Mouse (Mus musculus) forebrain, embryonic 10.5 days (tissue): ENCODE measurements around the gene Atf7. TPM values are rescaled to one million over a fixed set of nuclear protein-coding genes. Genes with fewer than 3 reads are reported as not detected.
"Not testable (repeated sequence)": the region's sequence is repeated elsewhere in the genome, so short reads cannot be mapped to it uniquely, and the experiment has no call there.

Source experiments
- DNase-seq: peaks from one replicate; pipeline ENCODE4 v3.0.0-alpha.2; 2017; ENCODE audit warnings: low spot score; ENCODE audit errors: extremely low spot score
- H3K27ac ChIP-seq: fragments of 300-500 bp; sonication (generic); 2 replicates; pipeline ENCODE4 v1.5.1; 2016; ENCODE audit warnings: mild to moderate bottlenecking
- H3K27me3 ChIP-seq: fragments of 300-500 bp; sonication (generic); 2 replicates; pipeline ENCODE4 v1.6.1; 2016; ENCODE audit warnings: mild to moderate bottlenecking; ENCODE audit not compliant: poor library complexity, severe bottlenecking
- H3K36me3 ChIP-seq: fragments of 300-500 bp; sonication (generic); replicated peaks from 2 replicates; pipeline ENCODE4 v1.6.1; 2016; ENCODE audit warnings: mild to moderate bottlenecking, moderate library complexity
- H3K4me1 ChIP-seq: fragments of 300-500 bp; sonication (generic); 2 replicates; pipeline ENCODE4 v1.6.1; 2016
- H3K4me3 ChIP-seq: fragments of 300-500 bp; sonication (generic); 2 replicates; pipeline ENCODE4 v1.5.1; 2016; ENCODE audit warnings: mild to moderate bottlenecking, moderate library complexity
- H3K9me3 ChIP-seq: fragments of 300-500 bp; sonication (generic); 2 replicates; pipeline ENCODE4 v1.6.1; 2016; ENCODE audit warnings: mild to moderate bottlenecking, moderate library complexity
- WGBS: fragments of 180-500 bp; shearing (Covaris S2); methylation state at CpG from one replicate; pipeline ENCODE4 v1.1.7; 2016; 5-methylcytosine and 5-hydroxymethylcytosine counted together
- polyA plus RNA-seq: library from polyadenylated mRNA; unstranded; fragments of >200 nt; fragmentation: Nextera tagmentation; extraction: Ambion mirVana; gene quantifications from 2 replicates; pipeline ENCODE4 v1.2.1, GENCODE M21; 2016

Gene Atf7
- polyA plus RNA-seq, 1 experiment from 2014 or later = 19.2 TPM

- not testable (repeated sequence) for H3K9me3 ChIP-seq, H3K36me3 ChIP-seq
- WGBS = 86% methylated on average over 9 of the region's 9 CpGs
Measured at GRCm38 (mm10) chr15:102651928-102652660, 26.8 kb upstream of the Atf7 start.

GRCm38 (mm10) chr15:102651107-102651506 lies 25.8 kb upstream of the Atf7 start:
- no peak for DNase-seq
- Histone ChIP-seq H3K36me3 (no peaks in the 10 kb centered on the region), H3K27me3 (no peaks in the 10 kb centered on the region), H3K9me3 (no peaks in the 10 kb centered on the region), H3K27ac (no peak overlapping the region), H3K4me3 (no peak overlapping the region), H3K4me1 (no peaks in the 10 kb centered on the region; the same call in 1 of the 2 replicates)
- 92% methylated on average over 3 of the region's 3 CpGs for WGBS

More at GRCm38 (mm10) chr15:102651928-102652660, 26.8 kb upstream of the Atf7 start:
- H3K27ac ChIP-seq, H3K4me1 ChIP-seq, H3K27me3 ChIP-seq, H3K4me3 ChIP-seq, DNase-seq: not testable (repeated sequence)

DNA sequence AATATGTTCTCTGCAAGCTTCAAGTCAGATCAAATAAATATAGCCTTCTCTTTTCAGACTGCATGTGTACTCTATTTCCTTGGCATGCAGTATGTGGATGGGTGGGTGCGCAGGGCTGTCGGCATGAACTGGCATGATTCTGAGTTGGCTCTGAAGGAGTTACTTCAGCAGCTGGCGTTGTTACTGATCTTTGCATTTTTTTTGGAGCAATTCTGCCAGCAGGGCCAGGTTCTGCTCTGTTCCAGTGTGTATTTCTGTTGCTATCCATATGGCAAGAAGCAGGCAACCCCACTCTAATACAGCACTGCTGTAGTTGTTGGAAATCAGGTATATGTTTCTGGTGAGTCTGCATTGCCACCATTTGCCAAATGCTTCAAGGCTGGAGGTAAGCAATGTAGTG lies 10.6 kb upstream of the Atf7 start:
- no peak for DNase-seq
- Histone ChIP-seq H3K27ac (no peak overlapping the region), H3K27me3 (no peaks in the 10 kb centered on the region), H3K4me3 (no peak overlapping the region), H3K9me3 (no peaks in the 10 kb centered on the region), H3K36me3 (no peaks in the 10 kb centered on the region), H3K4me1 (no peaks in the 10 kb centered on the region)
- WGBS = 91% methylated on average over 3 of the region's 3 CpGs

DNA sequence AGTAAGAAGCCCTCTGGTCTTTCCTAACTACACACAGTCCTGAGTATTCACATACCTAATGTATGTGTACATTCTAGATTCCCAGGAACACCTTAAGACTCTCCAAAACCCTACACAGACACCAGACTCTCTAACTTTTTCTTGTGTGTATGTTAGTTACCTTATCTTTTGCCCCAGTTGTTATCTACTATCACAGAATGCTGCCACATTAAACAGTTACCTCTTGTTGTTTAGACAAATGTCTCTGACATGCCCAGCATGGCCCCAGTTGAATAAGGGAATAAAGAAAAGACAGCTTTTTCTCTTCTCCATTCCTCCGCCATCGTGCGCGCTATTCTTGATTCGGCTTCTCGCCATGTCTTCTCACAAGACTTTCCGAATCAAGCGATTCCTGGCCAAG lies 9.4 kb upstream of the Atf7 start:
- DNase-seq = no peak
- no peaks in the 10 kb centered on the region for H3K27me3 ChIP-seq
- WGBS = 94% methylated on average over 8 of the region's 8 CpGs
- H3K4me1 ChIP-seq = no peaks in the 10 kb centered on the region
- no peak overlapping the region for H3K4me3 ChIP-seq
- no peak overlapping the region for H3K27ac ChIP-seq
- no peaks in the 10 kb centered on the region for H3K36me3 ChIP-seq
- no peaks in the 10 kb centered on the region for H3K9me3 ChIP-seq

DNA sequence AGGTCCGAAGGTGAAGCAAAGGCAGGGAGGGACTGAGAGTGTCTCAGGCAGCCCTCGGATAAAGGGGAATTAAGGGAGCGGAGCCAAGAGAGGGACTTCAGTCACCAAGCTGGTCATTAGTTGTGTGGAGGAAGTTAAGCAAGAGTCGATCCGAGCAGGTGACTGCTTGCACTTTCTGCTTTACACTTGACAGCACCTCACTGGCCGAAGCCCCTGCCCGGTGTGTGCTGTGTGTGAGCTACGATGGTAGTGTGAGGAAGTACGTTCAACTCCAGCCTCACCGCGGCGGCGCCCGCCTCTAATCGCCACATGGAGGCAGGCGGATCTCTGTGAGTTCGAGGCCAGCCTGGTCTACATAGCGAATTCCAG lies 407 bp upstream of the Atf7 start:
- Histone ChIP-seq H3K36me3 (0 out of 2 replicates have a peak, but pooled peaks cover 2% of the 10 kb centered on the region), H3K4me1 (peaks cover 24% of the 10 kb centered on the region), H3K27me3 (no peaks in the 10 kb centered on the region), H3K4me3 (peak overlapping the region; percentile 75), H3K9me3 (no peaks in the 10 kb centered on the region), H3K27ac (peak overlapping the region; percentile 98)
- WGBS = under 1% methylated on average over 18 of the region's 18 CpGs
- DNase-seq = no peak

DNA sequence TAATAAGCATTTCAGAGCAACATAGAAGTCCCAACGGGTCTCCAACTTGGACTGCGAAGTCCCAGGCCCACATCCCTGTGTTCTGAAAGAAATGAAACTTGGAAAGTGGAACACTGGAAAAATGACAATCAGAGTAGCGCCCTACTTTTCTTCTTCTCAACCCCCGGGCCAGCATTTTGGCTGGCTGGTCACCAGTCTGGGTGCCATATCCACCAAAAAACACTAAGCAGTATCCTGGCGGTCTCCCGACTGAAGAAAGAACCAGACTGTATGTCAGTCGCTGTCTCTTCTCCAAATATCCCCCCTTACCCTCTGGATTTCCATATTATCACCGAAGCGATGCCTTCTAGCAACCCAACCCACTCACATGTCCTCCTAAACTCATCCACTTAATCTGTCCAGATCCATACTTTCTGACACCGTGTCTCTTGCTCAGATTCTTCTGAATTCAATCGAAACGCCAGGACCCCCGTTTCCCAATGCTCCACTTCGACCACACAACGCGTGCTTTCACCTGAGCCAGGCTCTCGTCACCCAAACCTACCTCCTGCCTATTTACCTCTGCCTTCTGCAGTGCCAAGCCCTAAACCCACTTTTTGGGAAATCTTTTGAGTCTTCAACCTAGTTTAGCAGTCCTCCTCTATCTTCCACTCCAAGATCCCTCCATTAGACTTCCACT lies 834 bp downstream of the Atf7 start:
- Histone ChIP-seq H3K4me3 (peak overlapping the region; percentile 75), H3K27me3 (no peaks in the 10 kb centered on the region), H3K4me1 (peaks cover 24% of the 10 kb centered on the region), H3K27ac (peak overlapping the region; percentile 98), H3K9me3 (no peaks in the 10 kb centered on the region), H3K36me3 (peaks cover 8% of the 10 kb centered on the region; the same call in 1 of the 2 replicates)
- no peak for DNase-seq
- WGBS = 9% methylated on average over 17 of the region's 17 CpGs

GRCm38 (mm10) chr15:102623121-102623520 lies 2.1 kb downstream of the Atf7 start:
- Histone ChIP-seq H3K27ac (no peak overlapping the region), H3K36me3 (peaks cover 8% of the 10 kb centered on the region; the same call in 1 of the 2 replicates), H3K4me3 (0 out of 2 replicates have a peak overlapping the region, but pooled peaks have one; percentile 75), H3K9me3 (no peaks in the 10 kb centered on the region), H3K4me1 (peaks cover 24% of the 10 kb centered on the region), H3K27me3 (no peaks in the 10 kb centered on the region)
- no peak for DNase-seq
- 92% methylated on average over 3 of the region's 3 CpGs for WGBS

DNA sequence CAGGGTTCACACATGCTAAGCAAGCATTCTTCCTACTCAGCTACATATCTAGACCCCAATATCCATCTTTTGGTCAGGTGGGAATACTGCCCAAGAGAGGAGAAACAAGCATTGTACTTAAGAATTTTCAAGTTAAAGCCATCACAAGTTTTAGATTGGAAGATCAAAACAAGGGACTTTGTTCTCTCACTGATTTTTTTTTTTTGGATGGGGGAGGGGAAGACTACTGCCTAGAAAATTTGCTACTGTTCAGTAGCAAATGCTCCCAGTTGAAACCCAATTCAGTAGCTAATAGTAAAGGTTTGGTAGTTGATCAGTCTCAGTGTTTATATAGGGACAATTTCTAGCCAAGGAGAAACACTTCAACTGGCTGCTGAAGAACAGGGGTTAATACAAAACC lies 2.7 kb downstream of the Atf7 start:
- no peak overlapping the region for H3K4me3 ChIP-seq
- H3K27ac ChIP-seq = no peak overlapping the region
- no peak for DNase-seq
- no peaks in the 10 kb centered on the region for H3K9me3 ChIP-seq
- peaks cover 8% of the 10 kb centered on the region; the same call in 1 of the 2 replicates for H3K36me3 ChIP-seq
- no peaks in the 10 kb centered on the region for H3K27me3 ChIP-seq
- peaks cover 24% of the 10 kb centered on the region for H3K4me1 ChIP-seq

- 89% methylated on average over 1 of the region's 1 CpGs for WGBS
- DNase-seq = no peak
Measured at GRCm38 (mm10) chr15:102620765-102621164, 4.5 kb downstream of the Atf7 start.

DNA sequence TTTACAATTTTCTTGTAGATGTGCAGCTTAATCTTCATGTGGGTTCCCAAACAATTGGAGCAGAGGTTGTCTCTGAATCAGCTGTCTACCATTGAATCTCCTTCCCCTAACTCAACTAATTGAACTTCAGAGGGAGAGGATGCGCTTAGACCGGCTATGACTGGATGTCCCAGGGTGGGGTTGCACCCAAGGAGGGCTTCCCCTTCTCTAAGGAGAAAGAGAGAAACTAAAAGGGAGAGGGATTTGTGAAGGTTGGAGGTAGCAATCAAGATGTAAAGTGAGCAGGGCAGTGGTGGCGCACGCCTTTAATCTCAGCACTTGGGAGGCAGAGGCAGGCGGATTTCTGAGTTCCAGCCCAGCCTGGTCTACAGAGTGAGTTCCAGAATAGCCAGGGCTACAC lies 5.8 kb downstream of the Atf7 start:
- no peak overlapping the region for H3K27ac ChIP-seq
- WGBS = 95% methylated on average over 5 of the region's 5 CpGs
- H3K36me3 ChIP-seq = peaks cover 8% of the 10 kb centered on the region; the same call in 1 of the 2 replicates
- H3K4me3 ChIP-seq = no peak overlapping the region
- no peaks in the 10 kb centered on the region for H3K9me3 ChIP-seq
- peaks cover 12% of the 10 kb centered on the region for H3K4me1 ChIP-seq
- H3K27me3 ChIP-seq = no peaks in the 10 kb centered on the region
- no peak for DNase-seq

More at GRCm38 (mm10) chr15:102620765-102621164, 4.5 kb downstream of the Atf7 start:
- Histone ChIP-seq H3K9me3 (no peaks in the 10 kb centered on the region), H3K36me3 (peaks cover 8% of the 10 kb centered on the region; the same call in 1 of the 2 replicates), H3K4me1 (peaks cover 20% of the 10 kb centered on the region), H3K4me3 (no peak overlapping the region), H3K27ac (no peak overlapping the region), H3K27me3 (no peaks in the 10 kb centered on the region)

DNA sequence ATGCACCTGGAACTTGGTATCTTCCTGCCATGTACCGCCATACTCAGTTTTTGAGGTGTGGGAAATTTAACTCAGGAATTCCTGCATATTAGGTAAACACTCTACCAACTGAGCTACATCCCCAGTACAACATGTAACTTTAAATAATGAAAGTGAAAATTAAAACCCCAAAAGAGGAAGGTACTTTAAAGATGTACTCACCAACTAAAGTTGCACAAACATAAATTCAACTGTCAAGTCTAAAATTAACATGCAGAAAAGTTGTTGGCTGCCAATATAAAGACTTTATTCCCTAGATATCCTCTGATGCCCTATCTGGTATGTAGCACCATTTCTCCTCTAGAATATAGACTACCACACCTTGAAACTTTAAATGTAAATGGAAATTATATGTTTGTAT lies 7.6 kb downstream of the Atf7 start:
- H3K27ac ChIP-seq = no peak overlapping the region
- H3K36me3 ChIP-seq = peaks cover 8% of the 10 kb centered on the region; the same call in 1 of the 2 replicates
- H3K4me3 ChIP-seq = no peak overlapping the region
- H3K27me3 ChIP-seq = no peaks in the 10 kb centered on the region
- no peaks in the 10 kb centered on the region for H3K4me1 ChIP-seq
- DNase-seq = no peak
- WGBS = 95% methylated on average over 1 of the region's 1 CpGs
- H3K9me3 ChIP-seq = no peaks in the 10 kb centered on the region

GRCm38 (mm10) chr15:102616174-102616573 lies 9.1 kb downstream of the Atf7 start:
- Histone ChIP-seq H3K27ac (no peak overlapping the region), H3K9me3 (no peaks in the 10 kb centered on the region)

DNA sequence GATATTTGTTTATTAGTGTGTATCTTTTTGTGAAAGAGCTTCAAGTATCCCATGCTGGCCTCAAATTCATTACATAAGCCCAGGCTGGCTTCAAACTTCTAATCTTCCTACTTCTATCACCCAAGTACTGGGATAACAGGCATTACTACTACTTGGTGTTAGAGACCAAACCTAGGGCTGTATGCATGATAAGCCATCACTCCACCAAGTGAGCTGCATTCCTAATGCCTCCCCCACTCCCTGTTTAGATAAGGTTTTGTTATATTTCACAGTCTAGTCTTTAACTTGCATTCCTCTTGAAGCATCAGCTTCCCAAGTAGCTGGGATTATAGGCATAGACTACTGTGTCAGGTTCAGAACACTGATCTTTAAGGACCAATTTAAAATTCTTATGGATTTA lies 11.0 kb downstream of the Atf7 start:
- no peaks in the 10 kb centered on the region for H3K27me3 ChIP-seq
- no peak overlapping the region for H3K4me3 ChIP-seq
- H3K4me1 ChIP-seq = no peaks in the 10 kb centered on the region
- H3K27ac ChIP-seq = no peak overlapping the region
- DNase-seq = no peak
- H3K36me3 ChIP-seq = no peaks in the 10 kb centered on the region; the same call in 1 of the 2 replicates
- H3K9me3 ChIP-seq = no peaks in the 10 kb centered on the region

More at GRCm38 (mm10) chr15:102616174-102616573, 9.1 kb downstream of the Atf7 start:
- DNase-seq = no peak
- peaks cover 8% of the 10 kb centered on the region; the same call in 1 of the 2 replicates for H3K36me3 ChIP-seq
- 95% methylated on average over 2 of the region's 2 CpGs for WGBS
- no peaks in the 10 kb centered on the region for H3K27me3 ChIP-seq
- no peak overlapping the region for H3K4me3 ChIP-seq
- H3K4me1 ChIP-seq = no peaks in the 10 kb centered on the region
